9 mouse cellular contexts compared by ENCODE assay signal in genomic region chr3:61839355-61840009, GRCm38 (mm10).
DNase-seq lines count a peak whose midpoint lies in the region; ATAC-seq and TF ChIP-seq lines count a peak whose summit lies in the region.
"Had no signal": no experiment of that assay in that cellular context is flagged by ENCODE, and none has a peak within 500 bp of the region (broad histone marks: within the 10 kb centered on the region; RNA-seq: fewer than 3 reads in every experiment).

No protein-coding gene starts in this region.

- H3K9me3 ChIP-seq in hindbrain, embryonic 12.5 days (replicated peaks), result no peaks in the 10 kb centered on the region
- no peaks in the 10 kb centered on the region for H3K9me3 ChIP-seq in midbrain, embryonic 13.5 days
- H3K9me3 ChIP-seq: hindbrain, embryonic 15.5 days had no signal

- TF ChIP-seq POLR2A in brain, embryonic 14.5 days (IDR thresholded peaks at IDR 0.05; ENCODE audit: borderline replicate concordance, extremely low read depth, insufficient read depth, insufficient read length, poor library complexity, severe bottlenecking), result no peak

- no peak overlapping the region for H3K4me3 ChIP-seq in gastrocnemius, adult 2 months
- H3K4me3 ChIP-seq in hindbrain, embryonic 12.5 days, result no peak overlapping the region
- H3K4me3 ChIP-seq in midbrain, embryonic 13.5 days (replicated peaks), result no peak overlapping the region
- H3K4me3 ChIP-seq: hindbrain, embryonic 15.5 days had no signal

- DNase-seq in gastrocnemius, adult 2 months, result peak; percentile 21
- DNase-seq in gastrocnemius, postnatal 25 days, result no peak
- DNase-seq in ovary, postnatal 36 days (ENCODE audit: low spot score), result peak; percentile 12
- DNase-seq in ovary, adult 18-20 months (ENCODE audit: low spot score), result no peak
- DNase-seq in brain, embryonic 14.5 days (ENCODE audit: low read depth), result peak; percentile 51
- no peak for DNase-seq in layer of hippocampus, adult 9-10 months (ENCODE audit: low spot score)

- intact Hi-C loops in gastrocnemius, adult 2 months (cut with DNase I), result no loop called here

- no peaks in the 10 kb centered on the region for H3K4me1 ChIP-seq in hindbrain, embryonic 12.5 days
- no peaks in the 10 kb centered on the region for H3K4me1 ChIP-seq in midbrain, embryonic 13.5 days (replicated peaks)
- H3K4me1 ChIP-seq: hindbrain, embryonic 15.5 days had no signal

- TF ChIP-seq CTCF in gastrocnemius, adult 2 months (IDR thresholded peaks at IDR 0.05), result peak; percentile 59
- peak; percentile 55; the same call in 1 of the 2 replicates for TF ChIP-seq CTCF in brain, embryonic 14.5 days (IDR thresholded peaks at IDR 0.05; ENCODE audit: borderline replicate concordance, extremely low read depth, insufficient read depth, insufficient read length)

- peak; percentile 40; the same call in 1 of the 2 replicates for ATAC-seq in hindbrain, embryonic 12.5 days (ENCODE audit: low FRiP score)
- peak; percentile 74 for ATAC-seq in midbrain, embryonic 13.5 days

- no peaks in the 10 kb centered on the region for H3K27me3 ChIP-seq in hindbrain, embryonic 12.5 days
- no peaks in the 10 kb centered on the region for H3K27me3 ChIP-seq in midbrain, embryonic 13.5 days
- H3K27me3 ChIP-seq: hindbrain, embryonic 15.5 days had no signal

- H3K27ac ChIP-seq in gastrocnemius, adult 2 months, result no peak overlapping the region
- no peak overlapping the region for H3K27ac ChIP-seq in hindbrain, embryonic 12.5 days
- H3K27ac ChIP-seq in midbrain, embryonic 13.5 days, result no peak overlapping the region
- H3K27ac ChIP-seq: hindbrain, embryonic 15.5 days had no signal

- 60% methylated on average over 3 of the region's 3 CpGs for WGBS in hindbrain, embryonic 12.5 days
- 58% methylated on average over 3 of the region's 3 CpGs for WGBS in midbrain, embryonic 13.5 days

- no peak overlapping the region for H3K4me2 ChIP-seq in hindbrain, embryonic 12.5 days (replicated peaks)
- no peak overlapping the region for H3K4me2 ChIP-seq in midbrain, embryonic 13.5 days (replicated peaks)
- H3K4me2 ChIP-seq: hindbrain, embryonic 15.5 days had no signal

- no peak overlapping the region for H3K9ac ChIP-seq in hindbrain, embryonic 12.5 days
- H3K9ac ChIP-seq in midbrain, embryonic 13.5 days (replicated peaks), result no peak overlapping the region
- H3K9ac ChIP-seq: hindbrain, embryonic 15.5 days had no signal

- H3K36me3 ChIP-seq in hindbrain, embryonic 12.5 days, result no peaks in the 10 kb centered on the region
- H3K36me3 ChIP-seq in midbrain, embryonic 13.5 days, result no peaks in the 10 kb centered on the region
- H3K36me3 ChIP-seq: hindbrain, embryonic 15.5 days had no signal

Comparison
In these comparisons a context has a peak if more than half of its experiments do, and no peak if none do; other contexts are left out.
1. DNase-seq: peak in gastrocnemius, adult 2 months (single experiment), ovary, postnatal 36 days (single experiment) and brain, embryonic 14.5 days (single experiment); none in gastrocnemius, postnatal 25 days (single experiment), ovary, adult 18-20 months (single experiment) and layer of hippocampus, adult 9-10 months (single experiment).